ENCODE assay signal across 18 mouse cellular contexts in the genomic region with DNA sequence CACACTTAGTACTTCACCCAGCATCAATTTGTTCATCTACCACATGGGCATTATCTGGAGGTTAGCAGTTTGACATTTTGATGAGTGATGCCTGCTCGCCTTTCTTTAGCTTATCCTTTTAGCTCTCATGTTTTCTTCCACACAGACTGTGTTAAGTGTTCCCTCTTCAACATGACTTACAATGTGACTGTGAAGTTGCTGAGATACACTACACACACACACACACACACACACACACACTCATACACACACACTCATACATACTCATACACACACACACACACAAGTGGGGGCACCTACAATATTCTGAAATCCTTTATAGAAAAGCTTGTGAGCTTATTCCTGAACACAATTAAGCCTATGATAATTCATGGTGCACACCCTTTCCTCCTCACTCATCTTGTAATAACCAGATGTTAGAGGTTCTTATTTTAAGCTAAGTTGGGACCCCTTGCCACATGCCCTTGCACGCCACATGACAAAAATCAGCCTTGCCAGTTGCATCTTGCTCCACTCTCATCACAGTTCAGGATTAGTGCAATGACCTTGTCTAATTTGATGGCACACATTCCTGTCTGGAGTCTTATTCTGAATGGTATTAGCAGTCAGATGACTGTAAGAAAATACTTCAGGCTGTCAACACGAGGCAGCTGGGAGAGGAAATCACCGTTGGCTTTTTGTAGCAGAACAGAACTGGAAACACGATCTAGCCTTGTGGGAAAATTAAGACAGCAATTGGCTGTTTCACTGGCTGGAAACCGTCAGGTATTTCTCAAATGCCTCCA.
DNase-seq lines count a peak whose midpoint lies in the region; ATAC-seq lines count a peak whose summit lies in the region.
"Had no signal": no experiment of that assay in that cellular context is flagged by ENCODE, and none has a peak within 500 bp of the region (broad histone marks: within the 10 kb centered on the region; RNA-seq: fewer than 3 reads in every experiment).

No protein-coding gene starts in this region.

- ATAC-seq in embryonic facial prominence, embryonic 12.5 days (ENCODE audit: insufficient number of reproducible peaks, insufficient read depth, low FRiP score, low TSS enrichment): 0 out of 2 replicates have a peak, but pooled peaks have one; percentile 41
- peak; percentile 85 for ATAC-seq in heart, embryonic 11.5 days (replicated peaks; ENCODE audit: insufficient number of reproducible peaks, low FRiP score, low TSS enrichment)
- ATAC-seq: intestine, embryonic 15.5 days had no signal

- H3K27ac ChIP-seq in embryonic facial prominence, embryonic 12.5 days: no peak overlapping the region
- peak overlapping the region; percentile 79 for H3K27ac ChIP-seq in heart, embryonic 11.5 days (ENCODE audit: low read depth, low read length)
- H3K27ac ChIP-seq: forebrain, embryonic 12.5 days; hindbrain, embryonic 10.5 days; intestine, embryonic 15.5 days; layer of hippocampus, adult 2 months; left cerebral cortex, adult 2 months; lung, embryonic 15.5 days had no signal

- no peak overlapping the region for H3K4me2 ChIP-seq in embryonic facial prominence, embryonic 12.5 days (replicated peaks)
- no peak overlapping the region for H3K4me2 ChIP-seq in heart, embryonic 11.5 days
- H3K4me2 ChIP-seq: forebrain, embryonic 12.5 days; intestine, embryonic 15.5 days; liver, embryonic 11.5 days; lung, embryonic 15.5 days had no signal

- no peaks in the 10 kb centered on the region for H3K27me3 ChIP-seq in embryonic facial prominence, embryonic 12.5 days
- no peaks in the 10 kb centered on the region for H3K27me3 ChIP-seq in heart, embryonic 11.5 days (ENCODE audit: control insufficient read depth, insufficient read depth, low read length)
- H3K27me3 ChIP-seq: CH12.LX; forebrain, embryonic 12.5 days; intestine, embryonic 15.5 days; lung, embryonic 15.5 days; megakaryocyte, embryonic 14.5 days had no signal

- WGBS in embryonic facial prominence, embryonic 12.5 days: 35% methylated on average over 6 of the region's 6 CpGs
- 30% methylated on average over 6 of the region's 6 CpGs for WGBS in heart, embryonic 11.5 days (ENCODE audit: insufficient replicate concordance)

- H3K9me3 ChIP-seq in embryonic facial prominence, embryonic 12.5 days: no peaks in the 10 kb centered on the region
- no peaks in the 10 kb centered on the region for H3K9me3 ChIP-seq in heart, embryonic 11.5 days (replicated peaks; ENCODE audit: control insufficient read depth, low read length)
- H3K9me3 ChIP-seq: forebrain, embryonic 12.5 days; hindbrain, embryonic 10.5 days; intestine, embryonic 15.5 days; lung, embryonic 15.5 days; megakaryocyte, embryonic 14.5 days had no signal

- no peak overlapping the region for H3K4me3 ChIP-seq in embryonic facial prominence, embryonic 12.5 days
- H3K4me3 ChIP-seq in heart, embryonic 11.5 days (ENCODE audit: low read depth, low read length): no peak overlapping the region
- H3K4me3 ChIP-seq: forebrain, embryonic 12.5 days; hindbrain, embryonic 10.5 days; intestine, embryonic 15.5 days; layer of hippocampus, adult 2 months; left cerebral cortex, adult 2 months; lung, embryonic 15.5 days; megakaryocyte, embryonic 14.5 days had no signal

- peak; percentile 4 for DNase-seq in embryo, embryonic 11 days
- DNase-seq in heart, postnatal 4 days: peak; percentile 34
- no peak for DNase-seq in frontal cortex, postnatal 36 days (ENCODE audit: low spot score in 2 of 2)
- DNase-seq in spleen, adult 12 weeks (ENCODE audit: low spot score): no peak
- no peak for DNase-seq in cerebellum, adult 11-12 months
- DNase-seq: cerebellum, adult 18-20 months; right cerebral cortex, adult 18-20 months had no signal

- H3K36me3 ChIP-seq in embryonic facial prominence, embryonic 12.5 days: no peaks in the 10 kb centered on the region
- no peaks in the 10 kb centered on the region for H3K36me3 ChIP-seq in heart, embryonic 11.5 days (ENCODE audit: control insufficient read depth, insufficient read depth, low read length)
- H3K36me3 ChIP-seq: forebrain, embryonic 12.5 days; hindbrain, embryonic 10.5 days; intestine, embryonic 15.5 days; lung, embryonic 15.5 days had no signal

- no peak overlapping the region for H3K9ac ChIP-seq in embryonic facial prominence, embryonic 12.5 days
- no peak overlapping the region for H3K9ac ChIP-seq in heart, embryonic 11.5 days (ENCODE audit: low read depth, low read length)
- H3K9ac ChIP-seq: forebrain, embryonic 12.5 days; intestine, embryonic 15.5 days; lung, embryonic 15.5 days had no signal

- no peaks in the 10 kb centered on the region for H3K4me1 ChIP-seq in embryonic facial prominence, embryonic 12.5 days
- no peaks in the 10 kb centered on the region for H3K4me1 ChIP-seq in heart, embryonic 11.5 days (ENCODE audit: control insufficient read depth, insufficient read depth, low read length)
- H3K4me1 ChIP-seq: forebrain, embryonic 12.5 days; hindbrain, embryonic 10.5 days; intestine, embryonic 15.5 days; lung, embryonic 15.5 days; megakaryocyte, embryonic 14.5 days had no signal

Comparison
In these comparisons a context has a peak if more than half of its experiments do, and no peak if none do; other contexts are left out.
1. DNase-seq: peak in embryo, embryonic 11 days (single experiment) and heart, postnatal 4 days (single experiment); none in frontal cortex, postnatal 36 days (0 of 2), spleen, adult 12 weeks (single experiment) and cerebellum, adult 11-12 months (single experiment).